16 mouse cellular contexts compared by ENCODE assay signal in the genomic region with DNA sequence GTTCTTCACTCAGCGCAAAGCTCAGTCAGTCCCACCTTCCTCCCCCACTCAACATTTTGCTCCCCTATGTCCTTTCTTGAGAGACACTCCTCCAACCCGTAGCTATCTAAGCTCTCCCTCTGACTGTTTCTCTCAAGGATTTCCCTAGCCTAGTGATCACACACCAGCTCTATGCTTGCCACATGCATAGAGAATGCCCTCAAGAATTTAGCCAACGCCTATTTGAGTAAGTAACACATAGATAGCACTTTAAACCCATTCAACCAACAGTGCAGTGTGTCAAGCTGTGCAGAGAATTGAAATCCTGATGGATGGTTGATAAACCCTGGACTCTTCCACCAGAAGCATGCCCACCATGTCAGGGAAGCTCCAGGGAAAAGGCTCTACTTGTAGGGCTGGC.
"Had no signal": no experiment of that assay in that cellular context is flagged by ENCODE, and none has a peak within 500 bp of the region (broad histone marks: within the 10 kb centered on the region; RNA-seq: fewer than 3 reads in every experiment).

No protein-coding gene starts in this region.

- H3K4me1 ChIP-seq: neural tube, embryonic 12.5 days had no signal

- DNase-seq: liver, postnatal 0 days; lung, embryonic 14.5 days; lung, postnatal 14 days; lung, postnatal 36 days; right cerebral cortex, postnatal 14 days; thymus, adult 18-20 months; thymus, postnatal 14 days; thymus, postnatal 36 days had no signal

- H3K4me2 ChIP-seq: liver, embryonic 15.5 days; lung, embryonic 14.5 days; midbrain, embryonic 11.5 days; midbrain, embryonic 13.5 days; midbrain, embryonic 15.5 days; neural tube, embryonic 12.5 days; stomach, embryonic 15.5 days had no signal

- H3K27me3 ChIP-seq: liver, embryonic 15.5 days; megakaryocyte, embryonic 14.5 days; midbrain, embryonic 13.5 days; midbrain, embryonic 15.5 days; neural tube, embryonic 12.5 days; stomach, embryonic 15.5 days had no signal

- H3K4me3 ChIP-seq: liver, embryonic 15.5 days; megakaryocyte, embryonic 14.5 days; midbrain, embryonic 13.5 days; midbrain, embryonic 15.5 days; neural tube, embryonic 12.5 days; stomach, embryonic 15.5 days had no signal

- ATAC-seq: liver, postnatal 0 days; midbrain, embryonic 13.5 days; midbrain, embryonic 15.5 days had no signal

- H3K9ac ChIP-seq: liver, embryonic 15.5 days; liver, postnatal 0 days; lung, embryonic 14.5 days; midbrain, embryonic 13.5 days; midbrain, embryonic 15.5 days; neural tube, embryonic 12.5 days; stomach, embryonic 15.5 days had no signal

- H3K9me3 ChIP-seq: liver, embryonic 15.5 days; megakaryocyte, embryonic 14.5 days; midbrain, embryonic 13.5 days; midbrain, embryonic 15.5 days; neural tube, embryonic 12.5 days; stomach, embryonic 15.5 days had no signal

- H3K27ac ChIP-seq: liver, embryonic 15.5 days; macrophage; midbrain, embryonic 13.5 days; midbrain, embryonic 15.5 days; neural tube, embryonic 12.5 days; stomach, embryonic 15.5 days had no signal

- H3K36me3 ChIP-seq: liver, embryonic 15.5 days; midbrain, embryonic 13.5 days; midbrain, embryonic 15.5 days; neural tube, embryonic 12.5 days; stomach, embryonic 15.5 days had no signal
